Mouse (Mus musculus): Measurements from ENCODE around the gene Gjd3.

Gjd3 gene

DNA sequence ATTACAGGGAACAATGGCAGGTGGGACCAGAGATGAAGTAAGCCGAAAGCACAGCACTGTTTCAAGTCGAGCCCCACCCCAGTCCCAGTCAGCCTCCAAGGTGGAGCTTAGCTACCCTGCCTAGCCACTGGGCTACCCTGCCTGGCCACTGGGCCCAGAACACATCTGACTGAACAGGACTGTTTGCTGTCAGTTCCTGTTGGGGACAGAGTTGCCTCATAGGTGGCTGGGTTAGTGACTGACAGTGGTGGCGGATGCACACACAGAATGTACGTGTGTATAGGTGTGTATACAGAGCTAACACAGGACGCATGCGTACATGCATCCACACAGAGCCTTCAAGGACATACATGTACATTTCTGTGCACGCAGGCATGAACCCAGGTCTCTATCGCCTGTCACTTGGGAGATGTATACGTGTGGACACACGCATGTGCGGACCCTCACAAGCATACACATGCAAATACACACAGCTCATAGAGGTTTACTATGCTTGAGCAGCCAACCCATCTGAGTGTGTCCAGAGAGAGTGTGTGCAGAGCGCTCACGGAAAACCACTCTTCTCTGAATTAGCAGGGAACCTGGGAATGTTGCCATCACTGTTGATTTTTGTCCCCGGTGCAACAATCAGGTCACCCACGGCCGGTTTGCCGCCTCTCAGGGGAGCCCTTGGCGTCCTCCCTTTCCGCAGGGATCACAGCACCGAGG, 1.4 kb downstream of the Gjd3 start:
- no peak for DNase-seq (ENCODE audit: low spot score in 2 of 2)

DNA sequence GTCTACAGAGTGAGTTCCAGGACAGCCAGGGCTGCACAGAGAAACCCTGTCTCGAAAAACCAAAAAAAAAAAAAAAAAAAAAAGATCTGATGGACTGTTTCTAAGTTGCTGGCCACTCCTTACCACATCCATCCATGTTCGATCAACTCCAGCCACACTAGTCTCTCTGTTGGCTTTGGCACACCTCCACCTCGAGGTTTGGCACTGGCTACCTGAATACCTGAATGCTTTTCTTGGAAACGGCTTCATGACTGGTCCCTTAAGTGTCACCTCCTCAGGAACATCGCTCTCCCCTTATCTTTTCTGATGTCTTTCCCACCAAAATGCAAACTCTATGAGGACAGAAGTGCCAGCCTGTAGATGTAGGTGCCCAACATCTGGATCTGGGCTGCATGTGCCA, 3.5 kb downstream of the Gjd3 start:
- no peak for DNase-seq (ENCODE audit: low spot score in 2 of 2)

DNA sequence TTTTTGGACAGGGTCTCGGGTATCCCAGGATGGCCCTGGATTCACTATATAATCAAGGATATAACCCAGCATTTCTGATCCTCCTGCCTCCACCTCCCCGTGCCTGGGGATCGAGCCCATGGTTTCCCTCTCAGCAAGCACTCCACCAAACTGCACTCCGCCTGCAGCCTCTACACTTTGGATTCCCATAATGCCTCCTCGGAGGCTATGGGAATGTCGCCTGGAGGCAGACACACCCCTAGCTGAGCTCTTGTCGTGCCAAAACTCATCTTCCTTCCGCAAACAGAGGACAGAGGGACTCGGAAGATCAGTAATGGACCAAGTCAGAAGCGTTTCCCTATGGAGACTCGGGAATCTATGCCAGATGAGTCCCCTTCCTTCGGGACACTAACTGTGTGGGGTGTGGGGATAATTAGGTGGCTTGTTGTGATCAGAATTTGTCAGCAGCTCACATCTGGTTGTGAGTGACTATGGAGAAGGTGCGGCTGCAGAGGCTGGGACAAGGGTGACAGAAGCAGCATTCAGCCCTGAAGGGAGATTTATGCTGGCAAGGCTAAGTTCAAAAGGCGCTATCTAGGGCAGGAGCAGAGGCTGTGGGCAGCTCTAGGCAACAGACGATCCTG, 4.2 kb downstream of the Gjd3 start:
- DNase-seq (ENCODE audit: low spot score in 2 of 2), result no peak

DNA sequence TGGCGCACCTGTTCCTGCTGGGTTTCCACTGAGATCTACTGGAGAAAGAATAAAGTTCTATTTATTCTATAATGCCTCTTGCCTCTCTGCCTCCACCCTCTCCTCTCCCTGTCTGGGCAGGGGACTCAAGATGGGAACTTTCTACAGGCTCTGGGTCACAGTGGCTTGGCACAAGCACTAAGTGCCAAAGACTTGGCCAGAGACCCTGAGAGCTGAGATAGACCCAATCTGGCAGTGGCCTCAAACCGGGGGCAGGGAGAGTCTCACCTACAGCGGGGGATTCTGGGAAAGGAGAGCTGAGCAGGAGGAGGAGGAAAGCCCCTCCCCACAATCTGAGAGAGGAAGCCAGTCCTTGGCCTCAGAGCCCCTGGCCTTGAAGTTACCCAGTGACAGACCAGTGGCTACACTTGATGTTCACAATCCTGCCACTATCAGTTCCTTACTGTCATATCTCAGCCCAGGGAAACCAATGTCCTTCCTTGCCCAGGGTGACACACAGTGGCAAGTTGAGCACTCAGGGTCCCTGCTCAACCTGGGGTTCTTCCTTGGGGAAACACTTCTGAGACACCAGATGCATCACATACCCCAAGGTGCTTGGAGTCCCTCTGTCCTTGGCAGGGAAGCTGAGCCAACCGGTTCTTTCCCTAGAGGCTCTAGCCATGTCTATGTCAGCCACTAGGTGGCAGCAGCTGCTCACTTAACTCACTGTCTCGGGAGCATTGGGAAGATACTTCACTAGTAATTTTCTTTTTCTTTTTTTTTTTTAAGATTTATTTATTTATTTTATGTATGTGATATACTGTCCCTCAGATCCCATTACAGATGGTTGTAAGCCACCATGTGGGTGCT, 7.7 kb downstream of the Gjd3 start:
- peak in 1 of 2 experiments; percentile 57 for DNase-seq (ENCODE audit: low spot score in 2 of 2)

DNA sequence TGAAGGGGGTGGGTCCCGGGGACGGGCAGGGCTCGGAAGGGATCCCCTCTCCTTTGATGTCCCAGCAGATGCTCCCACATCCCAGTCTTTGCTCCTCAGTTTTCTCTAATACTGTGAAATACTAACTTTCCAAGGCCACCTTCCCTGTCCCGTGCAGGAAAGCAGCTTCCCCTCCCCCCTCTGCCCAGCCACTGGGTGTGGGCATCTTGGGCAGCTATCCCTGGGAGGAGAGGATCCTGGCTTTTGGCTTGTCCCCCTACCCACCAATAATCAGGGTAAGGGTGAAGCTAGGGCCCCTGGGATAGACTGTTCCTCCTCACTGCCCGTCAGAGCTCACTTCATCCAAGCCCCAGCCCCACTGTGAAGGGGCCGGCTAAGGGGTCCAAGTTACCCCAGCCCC, 8.6 kb downstream of the Gjd3 start:
- DNase-seq (ENCODE audit: low spot score in 2 of 2), result no peak

DNA sequence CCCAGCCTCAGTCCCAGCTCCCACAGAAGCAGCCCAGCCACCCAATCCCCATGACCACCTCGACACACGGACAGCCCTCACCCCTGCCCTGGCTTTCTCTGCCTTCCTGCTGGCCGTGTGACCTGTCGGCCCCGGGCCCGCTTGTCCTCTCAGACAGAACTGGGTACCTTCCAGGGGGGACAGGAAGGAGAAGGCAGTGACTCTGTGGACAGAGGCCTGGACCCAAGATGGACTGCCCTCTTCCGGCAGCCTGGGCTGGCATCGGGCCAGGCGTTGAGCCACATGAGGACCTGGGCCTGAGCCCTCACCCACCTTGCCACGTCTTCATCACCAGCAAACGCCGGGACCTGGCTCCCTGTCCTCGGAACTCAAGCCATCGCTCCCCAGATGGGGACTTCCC, 9.2 kb downstream of the Gjd3 start:
- no peak for DNase-seq (ENCODE audit: low spot score in 2 of 2)

DNA sequence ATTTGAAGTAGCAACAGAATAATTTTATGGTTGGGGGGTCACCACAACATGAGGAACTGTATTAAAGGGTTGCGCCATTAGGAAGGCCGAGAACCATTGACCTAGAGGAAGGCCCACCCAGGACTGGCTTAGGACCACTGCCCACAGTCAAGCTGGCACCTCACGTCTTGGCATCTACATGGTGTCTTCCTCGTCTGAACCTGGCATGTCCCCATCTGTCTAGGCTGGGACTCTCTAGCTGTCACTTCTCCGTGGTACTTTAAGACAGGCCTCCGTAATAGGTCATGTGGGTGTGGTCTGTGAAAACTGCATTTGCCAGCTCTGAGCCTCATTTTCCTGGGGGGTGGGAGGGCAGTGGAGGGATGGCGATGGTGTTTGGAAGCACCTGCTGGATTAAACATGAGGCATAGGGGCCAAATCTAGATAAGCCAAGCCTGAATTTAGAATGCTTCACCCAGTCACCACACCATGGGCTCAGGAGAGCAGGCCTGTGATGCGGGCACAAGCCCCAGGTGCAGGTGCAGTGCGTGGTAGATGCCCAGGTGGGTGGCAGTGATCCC, 9.9 kb downstream of the Gjd3 start:
- no peak for DNase-seq (ENCODE audit: low spot score in 2 of 2)

DNA sequence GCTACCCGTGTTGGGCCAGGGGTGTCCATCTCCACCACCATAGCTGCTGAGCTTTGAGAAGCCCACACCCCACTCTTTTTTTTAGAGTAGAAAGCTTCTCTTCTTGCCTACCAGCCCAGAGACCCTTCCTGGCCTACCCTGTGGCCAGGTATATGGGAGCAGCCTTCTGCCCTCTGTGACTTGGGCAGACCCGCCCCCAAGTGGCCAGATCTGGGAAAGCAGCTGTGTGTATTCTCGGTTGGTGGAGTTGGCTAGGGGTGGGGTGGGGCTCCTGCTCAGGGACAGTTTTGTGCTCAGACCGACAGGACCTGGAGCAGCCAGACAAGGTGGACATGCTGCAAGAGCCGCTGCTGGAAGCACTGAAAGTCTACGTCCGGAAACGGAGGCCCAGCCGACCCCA, 10.6 kb downstream of the Gjd3 start:
- DNase-seq (ENCODE audit: low spot score in 2 of 2), result peak; percentile 79 to 86

DNA sequence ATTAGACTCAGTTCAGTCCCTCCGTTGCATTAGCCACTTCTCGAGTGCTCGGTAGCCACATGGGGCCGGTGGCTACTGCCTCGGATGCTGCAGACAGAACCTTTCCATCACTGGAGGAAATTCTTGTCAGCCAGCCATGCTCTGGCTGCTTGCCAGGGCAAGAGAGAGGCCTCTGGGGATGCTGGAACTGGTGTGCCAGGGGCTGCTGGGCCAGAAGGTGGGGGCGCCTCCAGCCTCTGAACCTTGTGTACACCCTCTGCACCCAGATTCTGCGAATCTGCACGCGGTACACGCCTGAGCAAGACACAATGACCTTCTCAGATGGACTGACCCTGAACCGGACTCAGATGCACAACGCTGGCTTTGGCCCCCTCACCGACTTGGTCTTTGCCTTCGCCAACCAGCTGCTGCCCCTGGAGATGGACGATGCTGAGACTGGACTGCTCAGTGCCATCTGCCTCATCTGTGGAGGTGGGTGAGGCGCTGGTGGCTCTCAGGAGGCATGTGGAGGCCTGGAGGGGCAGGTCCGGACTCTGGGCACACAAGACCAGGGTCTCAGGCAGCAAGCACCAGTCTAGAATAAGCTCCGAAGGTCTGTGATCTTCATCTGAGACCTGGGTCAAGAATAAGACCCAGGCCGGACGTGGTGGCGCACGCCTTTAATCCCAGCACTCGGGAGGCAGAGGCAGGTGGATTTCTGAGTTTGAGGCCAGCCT, 11.3 kb downstream of the Gjd3 start:
- no peak for DNase-seq (ENCODE audit: low spot score in 2 of 2)

DNA sequence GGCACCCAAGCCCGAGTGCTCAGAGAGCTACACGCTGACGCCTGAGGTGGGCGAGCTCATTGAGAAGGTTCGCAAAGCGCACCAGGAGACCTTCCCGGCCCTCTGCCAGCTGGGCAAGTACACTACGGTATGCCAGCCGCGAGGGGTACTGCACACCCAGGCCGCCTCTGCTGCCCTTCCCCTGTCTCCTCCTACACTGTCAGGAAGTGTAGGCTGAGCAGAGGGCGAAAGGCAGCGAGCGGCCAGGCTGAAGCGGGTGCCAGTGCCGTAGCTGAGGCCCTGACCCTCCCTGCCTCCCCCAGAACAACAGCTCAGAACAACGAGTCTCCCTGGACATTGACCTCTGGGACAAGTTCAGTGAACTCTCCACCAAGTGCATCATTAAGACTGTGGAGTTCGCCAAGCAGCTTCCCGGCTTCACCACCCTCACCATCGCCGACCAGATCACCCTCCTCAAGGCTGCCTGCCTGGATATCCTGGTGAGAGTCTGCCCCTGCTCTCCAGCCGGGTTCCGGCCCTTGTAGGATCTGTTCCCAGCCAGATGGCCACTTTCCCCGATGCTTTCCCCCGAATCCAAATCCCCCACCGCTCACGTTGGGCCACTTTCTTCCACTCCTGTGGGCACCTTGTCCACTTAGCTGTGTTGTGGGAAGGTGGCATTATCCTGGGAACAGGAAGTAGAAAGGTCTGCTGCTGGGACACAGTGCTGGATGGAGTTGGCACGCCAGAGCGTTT, 12.5 kb downstream of the Gjd3 start:
- no peak for DNase-seq (ENCODE audit: low spot score in 2 of 2)

DNA sequence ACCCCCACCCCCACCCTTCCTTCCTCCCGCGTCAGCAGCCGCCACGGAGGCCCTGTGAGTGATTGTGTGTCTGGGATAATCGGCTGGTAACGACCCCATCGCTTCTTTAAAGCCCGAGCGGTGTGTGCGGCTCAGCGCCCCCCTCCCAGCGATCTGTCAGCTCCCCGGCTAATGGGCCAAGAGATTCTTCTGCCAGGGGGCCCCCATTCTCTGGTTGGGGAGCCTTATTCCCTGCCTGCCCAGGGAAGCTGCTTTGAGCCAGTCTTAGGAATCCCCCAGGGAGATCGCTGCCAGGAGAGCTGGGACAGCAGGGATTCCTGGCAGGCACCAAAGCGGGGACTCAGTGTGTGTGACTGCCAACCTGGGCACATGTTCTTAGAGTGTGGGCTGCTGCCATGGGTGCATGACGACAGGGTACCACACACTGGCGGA, 13.3 kb downstream of the Gjd3 start:
- DNase-seq (ENCODE audit: low spot score in 2 of 2), result no peak

DNA sequence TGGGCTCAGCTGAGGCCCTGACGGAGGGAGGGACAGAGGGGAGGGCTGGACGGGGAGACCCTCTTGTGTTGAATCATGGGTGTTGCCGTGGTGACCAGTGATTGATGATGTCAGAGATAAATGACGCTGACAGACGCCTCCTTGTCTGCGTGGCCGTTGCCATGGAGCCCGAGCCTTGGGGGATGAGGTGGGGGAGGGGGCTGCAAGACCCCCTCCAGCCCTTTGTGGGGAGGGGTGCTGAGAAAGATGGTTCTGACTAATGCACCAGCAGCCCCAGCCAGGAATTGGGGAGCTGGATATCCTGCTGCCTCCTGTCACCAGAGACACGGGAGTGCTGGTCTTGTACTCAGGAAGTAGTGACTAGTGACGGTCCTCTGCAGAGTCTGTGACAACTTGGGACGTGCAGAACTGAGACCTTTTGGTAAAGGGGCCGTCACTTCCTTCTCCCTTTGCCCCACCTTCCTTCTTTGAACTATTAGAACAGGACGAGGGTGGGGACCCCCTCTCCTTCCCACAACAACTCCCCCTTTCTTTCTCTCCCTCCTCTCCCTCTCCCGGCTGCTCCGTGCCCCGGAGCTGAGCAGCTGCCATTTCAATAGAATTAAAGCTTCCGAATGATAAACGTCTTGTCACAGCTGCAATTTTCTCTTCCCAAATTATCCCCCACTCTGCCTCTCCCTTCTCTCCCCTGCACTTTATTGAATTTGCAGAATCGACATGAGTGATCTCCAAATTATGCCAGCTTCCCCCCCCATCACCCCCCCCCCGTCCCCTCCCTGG, 13.9 kb downstream of the Gjd3 start:
- DNase-seq (ENCODE audit: low spot score in 2 of 2), result no peak

DNA sequence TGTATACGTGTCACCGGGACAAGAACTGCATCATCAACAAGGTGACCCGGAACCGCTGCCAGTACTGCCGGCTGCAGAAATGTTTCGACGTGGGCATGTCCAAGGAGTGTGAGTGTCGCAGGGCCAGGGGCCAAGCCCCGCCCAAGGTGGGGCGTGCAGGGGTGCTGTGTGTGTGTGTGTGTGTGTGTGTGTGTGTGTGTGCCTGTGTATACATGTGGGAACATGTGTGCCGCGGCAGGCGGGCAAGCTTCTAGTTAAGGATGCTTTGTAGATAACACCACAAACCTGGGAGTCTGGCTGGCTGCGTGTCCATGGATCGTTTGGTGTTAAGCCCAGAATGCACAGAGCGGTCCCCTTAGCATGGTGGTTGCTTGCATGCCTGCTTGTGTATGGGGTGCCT, 14.7 kb downstream of the Gjd3 start:
- DNase-seq (ENCODE audit: low spot score in 2 of 2), result no peak

DNA sequence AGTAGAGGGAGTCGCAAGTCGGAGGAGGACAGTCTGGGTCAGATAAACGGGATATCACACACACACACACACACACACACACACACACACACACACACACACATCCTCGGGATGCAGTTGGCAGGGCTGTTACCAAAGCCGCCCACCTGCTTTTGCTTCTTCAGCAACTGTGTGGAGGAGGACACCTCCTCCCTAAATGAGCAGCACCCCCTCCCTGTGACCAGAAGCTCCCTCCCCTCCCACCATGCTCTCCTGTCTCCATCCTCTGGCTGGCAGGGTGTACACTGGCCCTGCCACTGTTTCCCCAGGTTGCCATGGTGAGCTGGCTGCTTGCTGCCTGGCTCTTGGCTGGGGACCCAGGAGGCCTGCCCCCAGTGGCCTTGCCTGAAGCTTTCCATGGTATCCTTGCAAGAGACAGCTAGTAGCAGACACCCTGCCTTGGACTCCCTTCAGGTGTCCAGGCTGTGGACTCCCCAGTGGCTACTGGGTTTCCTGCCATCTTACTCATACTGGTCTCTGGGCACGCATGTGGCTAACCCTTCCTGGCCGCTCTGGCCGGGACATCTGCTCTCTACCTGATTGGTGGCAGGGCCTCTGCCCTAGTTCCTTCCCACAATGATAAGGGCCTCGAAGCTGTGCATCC, 16.2 kb downstream of the Gjd3 start:
- DNase-seq (ENCODE audit: low spot score in 2 of 2), result no peak

DNA sequence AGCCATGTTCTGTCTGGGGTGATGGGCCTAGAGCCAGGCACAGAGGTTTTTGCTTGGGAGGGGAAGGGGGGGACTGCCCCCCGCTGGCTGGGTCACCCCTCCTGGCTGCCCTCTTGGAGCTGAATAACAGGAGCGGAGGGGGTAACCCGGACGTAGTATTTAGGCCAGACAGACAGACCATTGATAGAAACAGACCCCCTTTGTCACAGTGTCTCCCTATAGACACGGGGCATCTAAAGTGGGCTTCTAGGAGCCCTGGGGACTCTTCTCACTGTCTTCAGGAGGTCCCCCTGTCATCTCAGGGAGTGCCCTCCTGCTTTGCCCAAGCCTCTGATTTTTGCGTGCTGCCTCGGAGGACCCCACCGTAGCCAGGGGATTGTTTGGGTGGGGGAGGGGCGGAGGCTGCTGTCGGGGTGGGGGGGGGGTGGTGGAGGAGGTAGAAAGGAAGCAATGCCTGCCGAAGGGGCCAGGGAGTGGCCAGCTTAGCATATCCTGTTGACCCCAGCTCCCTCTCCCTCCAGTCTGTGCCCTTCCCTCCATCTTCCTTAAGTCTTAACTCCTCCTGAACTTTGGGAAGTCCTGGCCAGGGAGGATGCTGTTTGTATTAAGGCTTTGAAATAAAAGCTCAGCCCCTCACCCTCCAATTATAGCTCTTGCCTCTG, 17.3 kb downstream of the Gjd3 start:
- no peak for DNase-seq (ENCODE audit: low spot score in 2 of 2)

DNA sequence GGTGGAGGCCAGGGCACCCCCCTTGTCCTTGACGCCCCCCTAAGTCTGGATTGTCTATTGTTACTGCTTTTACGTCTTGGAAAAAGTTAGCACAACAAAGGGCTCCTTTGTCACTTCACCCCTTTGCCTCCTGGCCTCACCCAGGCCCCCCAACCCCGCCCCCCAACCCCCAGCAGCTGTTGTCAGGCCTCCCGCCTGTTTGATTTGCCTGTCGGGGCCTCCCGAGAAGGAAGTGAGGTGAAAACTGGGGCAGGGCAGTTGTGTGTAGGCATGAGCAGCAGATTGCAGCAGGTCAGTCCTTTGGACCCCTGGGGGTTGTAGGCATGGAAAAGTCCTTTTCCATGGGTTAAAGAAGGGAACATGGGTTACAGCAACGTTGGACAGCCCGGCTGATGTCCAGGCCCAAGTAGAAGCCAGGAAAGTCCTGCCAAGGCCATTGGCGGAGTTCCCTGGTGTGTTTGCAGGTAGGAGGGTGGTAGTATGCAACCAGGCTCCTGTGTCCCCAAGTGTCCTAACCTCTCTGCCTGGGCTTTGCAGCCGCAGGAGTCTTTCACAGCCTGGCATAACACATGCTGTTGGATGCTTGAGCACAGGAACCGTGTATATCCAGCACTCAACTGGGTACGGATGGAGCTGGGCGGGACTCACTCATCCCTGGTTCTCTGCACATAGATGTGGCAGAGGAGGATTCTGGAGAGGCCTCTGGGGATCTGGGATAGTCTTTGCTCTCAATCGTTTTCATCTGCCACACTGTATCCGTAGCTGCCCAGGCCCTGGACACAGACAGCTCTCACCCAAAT, 18.0 kb downstream of the Gjd3 start:
- DNase-seq (ENCODE audit: low spot score in 2 of 2), result no peak

DNA sequence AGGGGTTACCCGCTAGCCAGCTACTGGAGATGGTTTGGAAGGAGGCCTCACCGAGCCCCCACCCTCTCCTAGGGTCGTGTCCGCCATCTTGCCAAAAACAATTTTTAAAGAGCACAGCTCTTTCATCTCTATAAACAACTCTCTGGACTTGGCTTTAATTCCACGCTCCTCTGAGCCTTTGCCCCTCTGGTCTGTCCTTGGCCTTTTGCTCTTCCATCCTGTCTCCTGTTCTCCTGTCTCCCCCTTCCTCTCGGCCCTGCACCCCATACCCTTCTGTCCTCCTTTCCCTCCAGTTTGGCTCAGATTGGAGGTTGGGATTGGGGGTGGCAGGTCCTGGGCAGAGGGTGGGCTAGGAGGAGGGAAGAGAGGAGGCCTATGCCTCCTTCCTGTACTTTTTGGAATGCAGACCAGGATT, 18.6 kb downstream of the Gjd3 start:
- DNase-seq (ENCODE audit: low spot score in 2 of 2), result no peak

Measured in natural killer cell, adult 2 months (primary cell).